Mouse (Mus musculus) intestine, postnatal 0 days (tissue): Measurements from ENCODE around the gene Ccdc130. TPM values are rescaled to one million over a fixed set of nuclear protein-coding genes. Genes with fewer than 3 reads are reported as not detected.
"Not testable (repeated sequence)": the region's sequence is repeated elsewhere in the genome, so short reads cannot be mapped to it uniquely, and the experiment has no call there.

Source experiments
- ATAC-seq: fragments of 200-750 bp; cut with Nextera tagmentation; 2 replicates; pipeline ENCODE4 v1.8.0; 2017; ENCODE audit warnings: mild to moderate bottlenecking, moderate TSS enrichment, moderate library complexity
- H3K27ac ChIP-seq: fragments of 300-500 bp; sonication (generic); 2 replicates; pipeline ENCODE4 v1.5.1; 2014; ENCODE audit warnings: mild to moderate bottlenecking, low read depth, low read length, moderate library complexity
- H3K27me3 ChIP-seq: fragments of 300-500 bp; sonication (generic); replicated peaks from 2 replicates; pipeline ENCODE4 v1.6.1; 2014; ENCODE audit warnings: low read length, mixed read lengths; ENCODE audit not compliant: control insufficient read depth, insufficient read depth
- H3K36me3 ChIP-seq: fragments of 300-500 bp; sonication (generic); 2 replicates; pipeline ENCODE4 v1.6.1; 2014; ENCODE audit warnings: mild to moderate bottlenecking, moderate library complexity; ENCODE audit not compliant: control insufficient read depth, insufficient read depth
- H3K4me1 ChIP-seq: fragments of 300-500 bp; sonication (generic); replicated peaks from 2 replicates; pipeline ENCODE4 v1.6.1; 2014; ENCODE audit warnings: antibody characterized with exemption, low read length, mixed read lengths; ENCODE audit not compliant: control insufficient read depth, insufficient read depth
- H3K4me2 ChIP-seq: fragments of 300-500 bp; sonication (generic); replicated peaks from 2 replicates; pipeline ENCODE4 v1.6.1; 2014; ENCODE audit warnings: low read depth, mild to moderate bottlenecking, moderate library complexity
- H3K4me3 ChIP-seq: fragments of 300-500 bp; sonication (generic); 2 replicates; pipeline ENCODE4 v1.5.1; 2014; ENCODE audit warnings: low read depth, low read length
- H3K9ac ChIP-seq: fragments of 300-500 bp; sonication (generic); 2 replicates; pipeline ENCODE4 v1.6.1; 2014; ENCODE audit warnings: mild to moderate bottlenecking, low read depth, low read length
- H3K9me3 ChIP-seq: fragments of 300-500 bp; sonication (generic); 2 replicates; pipeline ENCODE4 v1.6.1; 2016; ENCODE audit warnings: mixed run types; ENCODE audit not compliant: control insufficient read depth
- CTCF ChIP-seq: sonication (generic); IDR thresholded peaks from 2 replicates; pipeline ENCODE4 v1.5.1; 2016; ENCODE audit warnings: low read depth, mild to moderate bottlenecking, control low read depth, antibody characterized with exemption, moderate library complexity
- WGBS: fragments of 180-500 bp; shearing (Covaris S2); extraction: QIAGEN DNeasy Blood & Tissue Kit; methylation state at CpG from one replicate; pipeline ENCODE4 v1.1.7; 2014; 5-methylcytosine and 5-hydroxymethylcytosine counted together
- polyA plus RNA-seq: library from polyadenylated mRNA; unstranded; fragments of >200 nt; fragmentation: Nextera tagmentation; extraction: Ambion mirVana; gene quantifications from 2 replicates; pipeline ENCODE4 v1.2.1, GENCODE M21; 2015

Ccdc130 gene
- polyA plus RNA-seq, 1 experiment from 2014 or later, result 12.8 TPM

GRCm38 (mm10) chr8:84288892-84289291, 18.7 kb upstream of the Ccdc130 start:
- H3K9me3 ChIP-seq, result no peaks in the 10 kb centered on the region
- no peaks in the 10 kb centered on the region for H3K36me3 ChIP-seq
- no peaks in the 10 kb centered on the region for H3K4me1 ChIP-seq
- ATAC-seq, result no peak
- peak; percentile 58 for TF ChIP-seq CTCF
- H3K9ac ChIP-seq, result no peak overlapping the region
- WGBS, result 60% methylated on average over 2 of the region's 2 CpGs
- no peaks in the 10 kb centered on the region for H3K27me3 ChIP-seq
- H3K27ac ChIP-seq, result no peak overlapping the region
- no peak overlapping the region for H3K4me2 ChIP-seq
- no peak overlapping the region for H3K4me3 ChIP-seq

DNA sequence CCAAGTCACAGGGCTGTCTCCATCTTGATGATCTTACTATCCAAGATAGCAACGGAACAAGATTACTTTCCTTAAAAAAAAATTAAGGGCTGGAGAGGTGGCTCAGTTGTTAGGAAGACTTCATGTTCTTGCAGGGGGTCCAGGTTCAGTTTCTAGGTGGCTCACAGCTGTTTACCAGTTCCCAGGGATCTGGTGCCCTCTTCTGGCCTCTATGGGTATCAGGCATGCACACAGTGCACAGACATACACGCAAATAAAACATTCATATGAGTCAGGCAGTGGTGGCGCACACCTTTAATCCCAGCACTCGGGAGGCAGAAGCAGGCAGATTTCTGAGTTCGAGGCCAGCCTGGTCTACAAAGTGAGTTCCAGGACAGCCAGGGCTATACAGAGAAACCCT, 15.5 kb upstream of the Ccdc130 start:
- ATAC-seq, H3K27ac ChIP-seq: not testable (repeated sequence)
- 67% methylated on average over 5 of the region's 5 CpGs for WGBS

DNA sequence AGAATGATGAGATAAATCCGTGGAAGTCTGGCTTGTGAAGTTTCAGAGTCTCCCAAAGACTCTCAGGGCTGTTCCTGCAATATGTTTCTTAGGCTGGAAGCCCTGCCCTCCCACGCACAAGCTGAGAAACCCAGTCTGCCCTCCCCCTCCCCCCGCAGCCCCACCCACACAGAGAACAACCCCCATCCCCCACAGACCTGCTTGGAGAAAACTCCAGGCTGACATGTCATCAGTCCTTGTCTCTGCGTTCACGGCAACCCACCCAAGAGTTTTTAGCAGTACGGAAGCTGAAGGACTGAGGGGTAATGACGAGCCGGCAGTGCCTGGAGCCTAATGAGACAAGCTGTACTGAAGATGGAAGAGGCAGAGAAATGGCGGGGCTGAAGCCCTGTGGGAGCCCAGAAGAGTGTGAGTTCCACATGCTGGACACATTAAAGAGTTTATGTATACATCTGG, 14.5 kb upstream of the Ccdc130 start:
- Histone ChIP-seq H3K4me2 (0 out of 2 replicates have a peak overlapping the region, but pooled peaks have one; percentile 13), H3K27ac (no peak overlapping the region), H3K9ac (no peak overlapping the region), H3K4me1 (no peaks in the 10 kb centered on the region), H3K27me3 (no peaks in the 10 kb centered on the region), H3K9me3 (no peaks in the 10 kb centered on the region), H3K4me3 (no peak overlapping the region), H3K36me3 (no peaks in the 10 kb centered on the region)
- no peak for TF ChIP-seq CTCF
- 20% methylated on average over 9 of the region's 9 CpGs for WGBS
- ATAC-seq, result no peak

More for the DNA sequence above, 15.5 kb upstream of the Ccdc130 start:
- not testable (repeated sequence) for H3K9ac ChIP-seq, H3K36me3 ChIP-seq, H3K27me3 ChIP-seq, H3K4me2 ChIP-seq, H3K9me3 ChIP-seq, H3K4me1 ChIP-seq, H3K4me3 ChIP-seq
- TF ChIP-seq CTCF, result peak; percentile 77

DNA sequence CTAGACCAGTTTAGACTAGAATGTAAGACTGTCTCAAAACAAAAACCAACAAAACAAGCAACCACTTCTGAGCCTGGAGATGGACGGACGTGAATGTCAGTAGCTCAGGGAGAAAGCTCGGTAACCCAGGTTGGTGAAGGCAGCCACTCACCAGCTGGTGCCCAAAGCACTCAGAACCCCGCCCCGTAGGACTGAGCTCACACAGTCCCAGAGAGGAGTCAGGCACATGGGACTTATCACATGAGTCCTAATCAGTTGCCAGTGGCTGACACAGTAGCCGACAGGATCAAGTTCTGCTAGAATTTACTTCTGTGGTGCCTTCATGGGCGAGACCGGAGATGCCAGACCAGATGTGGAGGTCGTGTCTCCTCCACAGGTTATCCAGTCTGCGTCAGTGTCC, 10.6 kb upstream of the Ccdc130 start:
- no peak overlapping the region for H3K4me2 ChIP-seq
- H3K4me3 ChIP-seq, result no peak overlapping the region
- no peak for ATAC-seq
- H3K9me3 ChIP-seq, result no peaks in the 10 kb centered on the region
- H3K36me3 ChIP-seq, result no peaks in the 10 kb centered on the region
- no peak overlapping the region for H3K9ac ChIP-seq
- H3K4me1 ChIP-seq, result no peaks in the 10 kb centered on the region
- WGBS, result 62% methylated on average over 10 of the region's 10 CpGs
- no peak overlapping the region for H3K27ac ChIP-seq
- H3K27me3 ChIP-seq, result no peaks in the 10 kb centered on the region
- no peak for TF ChIP-seq CTCF

GRCm38 (mm10) chr8:84276447-84276846, 6.3 kb upstream of the Ccdc130 start:
- no peak overlapping the region for H3K4me3 ChIP-seq
- no peaks in the 10 kb centered on the region for H3K9me3 ChIP-seq
- WGBS, result 69% methylated on average over 1 of the region's 1 CpGs
- H3K4me1 ChIP-seq, result no peaks in the 10 kb centered on the region
- no peak overlapping the region for H3K27ac ChIP-seq
- no peaks in the 10 kb centered on the region for H3K36me3 ChIP-seq
- TF ChIP-seq CTCF, result no peak
- no peak overlapping the region for H3K4me2 ChIP-seq
- no peak overlapping the region for H3K9ac ChIP-seq
- no peaks in the 10 kb centered on the region for H3K27me3 ChIP-seq
- no peak for ATAC-seq

- 77% methylated on average over 3 of the region's 3 CpGs for WGBS
- no peak overlapping the region for H3K4me3 ChIP-seq
- H3K36me3 ChIP-seq, result peaks cover under 1% of the 10 kb centered on the region; the same call in 1 of the 2 replicates
- H3K4me2 ChIP-seq, result no peak overlapping the region
- ATAC-seq, result no peak
- H3K27ac ChIP-seq, result no peak overlapping the region
- no peaks in the 10 kb centered on the region for H3K27me3 ChIP-seq
- no peaks in the 10 kb centered on the region; the same call in 1 of the 2 replicates for H3K4me1 ChIP-seq
- no peaks in the 10 kb centered on the region for H3K9me3 ChIP-seq
- no peak for TF ChIP-seq CTCF
- no peak overlapping the region for H3K9ac ChIP-seq
Measured at GRCm38 (mm10) chr8:84273968-84274367, 3.8 kb upstream of the Ccdc130 start.

- Histone ChIP-seq H3K36me3 (peaks cover 7% of the 10 kb centered on the region; the same call in 1 of the 2 replicates), H3K27ac (no peak overlapping the region), H3K9ac (no peak overlapping the region), H3K27me3 (no peaks in the 10 kb centered on the region), H3K4me1 (no peaks in the 10 kb centered on the region; the same call in 1 of the 2 replicates), H3K9me3 (no peaks in the 10 kb centered on the region), H3K4me3 (no peak overlapping the region), H3K4me2 (no peak overlapping the region)
- TF ChIP-seq CTCF, result no peak
- WGBS, result 78% methylated on average over 4 of the region's 4 CpGs
- no peak for ATAC-seq
Measured at GRCm38 (mm10) chr8:84272302-84272701, 2.1 kb upstream of the Ccdc130 start.
